Mouse (Mus musculus) gastrocnemius, adult 8-10 months (tissue): ENCODE results near the gene Nf1. TPM values are rescaled to one million over a fixed set of nuclear protein-coding genes. Genes with fewer than 3 reads are reported as not detected.
A peak's percentile ranks its signal among the peaks of the same experiment; 100 is the strongest.

Source experiments
- DNase-seq, 2 experiments: peaks; one replicate each; pipeline ENCODE4 v3.0.0; 2022; ENCODE audit warnings: low spot score in 2 of 2
- total RNA-seq, 4 experiments: library from RNA; stranded (reverse); gene quantifications; 2 replicates each; pipeline ENCODE4 v1.2.4; 2022

Nf1 gene
- total RNA-seq, 4 experiments from 2014 or later: 13.8 to 17.5 (median 16.6) TPM

DNA sequence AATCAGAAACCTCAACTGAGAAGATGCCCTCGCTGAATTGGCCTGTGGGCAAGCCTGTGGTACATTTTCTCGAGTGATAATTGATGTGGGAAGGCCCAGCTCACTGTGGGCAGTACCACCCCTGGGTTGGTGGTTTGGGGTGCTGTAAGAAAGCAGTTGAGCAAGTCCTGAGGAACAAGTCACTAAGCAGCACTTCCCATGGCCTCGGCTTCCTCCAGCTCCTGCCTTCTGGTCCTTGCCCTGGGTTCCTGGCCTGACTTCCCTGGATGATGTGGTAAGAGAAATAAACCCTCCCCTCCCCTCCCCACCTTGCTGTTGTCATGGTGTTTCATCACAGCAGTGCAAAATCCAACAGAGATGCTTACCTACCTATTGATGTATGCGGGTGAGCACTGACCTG, 11.4 kb upstream of the Nf1 start:
- no peak for DNase-seq

DNA sequence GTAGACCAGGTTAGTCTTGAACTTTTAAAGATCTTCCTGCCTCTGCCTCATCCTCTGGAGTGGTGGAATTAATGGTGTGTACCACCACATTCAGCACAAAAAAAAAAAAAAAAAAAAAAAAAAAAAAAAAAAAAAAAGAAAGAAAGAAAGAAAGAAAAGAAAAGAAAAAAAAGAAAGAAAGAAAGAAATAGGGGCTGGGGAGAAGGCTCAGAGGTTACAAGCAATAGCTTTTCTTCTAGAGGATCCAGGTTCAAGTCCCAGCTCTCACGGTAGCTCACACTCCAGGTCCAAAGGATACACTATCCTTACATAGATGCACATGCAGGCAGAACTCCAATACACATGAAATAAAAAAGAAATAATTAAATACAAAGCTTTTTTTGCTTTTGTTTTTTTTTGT, 9.9 kb upstream of the Nf1 start:
- no peak for DNase-seq

DNA sequence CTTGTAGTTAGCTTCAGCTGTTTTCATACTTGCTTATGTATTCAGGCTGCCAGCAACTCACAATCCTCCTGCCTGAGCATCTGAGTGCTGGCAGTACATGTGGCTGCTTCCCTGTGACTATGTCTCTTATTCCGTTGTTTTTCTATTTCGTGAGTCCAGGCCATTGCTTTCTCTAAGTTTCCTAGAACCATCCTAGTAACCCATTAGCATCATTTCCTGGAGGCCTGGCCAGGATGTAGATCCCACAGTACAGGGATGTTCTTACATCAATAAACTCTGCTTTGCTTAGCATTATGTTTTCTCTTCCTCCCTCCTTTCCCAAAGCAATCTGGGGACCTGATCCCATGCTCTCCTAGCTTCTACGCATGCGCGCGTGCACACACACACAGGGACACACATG, 4.4 kb upstream of the Nf1 start:
- no peak for DNase-seq

DNA sequence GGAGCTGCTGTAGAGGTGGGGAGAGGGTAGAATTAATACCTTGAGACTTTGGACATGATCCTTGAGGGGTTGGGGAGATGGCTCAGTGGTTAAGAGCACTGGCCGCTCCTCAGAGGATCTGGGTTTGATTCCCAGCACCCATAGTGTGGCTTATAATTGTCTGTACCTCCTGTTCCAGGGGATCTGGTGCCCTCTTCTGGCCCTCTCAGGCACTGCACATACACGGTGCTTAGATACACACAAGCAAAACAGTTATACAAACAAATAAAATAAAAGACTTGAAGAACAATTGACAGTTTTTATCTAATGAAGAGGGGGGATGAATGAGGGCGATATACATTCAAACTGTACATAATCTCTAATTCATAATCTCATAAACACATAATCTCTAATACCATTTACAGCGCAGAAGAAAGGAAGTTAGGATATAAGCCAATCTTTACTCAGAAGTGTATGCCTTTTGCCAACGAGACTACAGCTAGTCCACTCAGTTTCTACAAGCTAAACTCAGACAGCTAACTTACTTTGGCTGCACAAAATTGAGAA, 2.7 kb upstream of the Nf1 start:
- no peak for DNase-seq

DNA sequence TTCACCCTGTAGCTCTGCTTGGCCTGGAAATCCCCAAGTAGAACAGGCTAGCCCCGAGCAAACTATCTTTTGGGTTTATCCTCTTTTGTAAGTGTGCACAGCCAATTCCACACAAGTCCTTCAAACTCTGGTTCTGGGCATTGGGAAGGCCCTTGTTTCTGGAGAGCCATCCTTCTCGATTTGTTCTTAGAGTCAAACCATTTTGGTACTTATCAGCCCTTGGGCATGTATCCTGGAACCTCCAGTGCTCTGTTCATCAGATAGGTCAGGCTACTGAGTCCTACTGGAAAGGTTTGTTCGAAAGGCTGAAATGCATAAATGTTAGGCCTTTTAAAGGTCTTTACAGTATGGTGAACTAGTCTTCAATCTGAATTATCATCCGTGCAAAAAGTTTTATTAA, 872 bp upstream of the Nf1 start:
- DNase-seq: no peak

DNA sequence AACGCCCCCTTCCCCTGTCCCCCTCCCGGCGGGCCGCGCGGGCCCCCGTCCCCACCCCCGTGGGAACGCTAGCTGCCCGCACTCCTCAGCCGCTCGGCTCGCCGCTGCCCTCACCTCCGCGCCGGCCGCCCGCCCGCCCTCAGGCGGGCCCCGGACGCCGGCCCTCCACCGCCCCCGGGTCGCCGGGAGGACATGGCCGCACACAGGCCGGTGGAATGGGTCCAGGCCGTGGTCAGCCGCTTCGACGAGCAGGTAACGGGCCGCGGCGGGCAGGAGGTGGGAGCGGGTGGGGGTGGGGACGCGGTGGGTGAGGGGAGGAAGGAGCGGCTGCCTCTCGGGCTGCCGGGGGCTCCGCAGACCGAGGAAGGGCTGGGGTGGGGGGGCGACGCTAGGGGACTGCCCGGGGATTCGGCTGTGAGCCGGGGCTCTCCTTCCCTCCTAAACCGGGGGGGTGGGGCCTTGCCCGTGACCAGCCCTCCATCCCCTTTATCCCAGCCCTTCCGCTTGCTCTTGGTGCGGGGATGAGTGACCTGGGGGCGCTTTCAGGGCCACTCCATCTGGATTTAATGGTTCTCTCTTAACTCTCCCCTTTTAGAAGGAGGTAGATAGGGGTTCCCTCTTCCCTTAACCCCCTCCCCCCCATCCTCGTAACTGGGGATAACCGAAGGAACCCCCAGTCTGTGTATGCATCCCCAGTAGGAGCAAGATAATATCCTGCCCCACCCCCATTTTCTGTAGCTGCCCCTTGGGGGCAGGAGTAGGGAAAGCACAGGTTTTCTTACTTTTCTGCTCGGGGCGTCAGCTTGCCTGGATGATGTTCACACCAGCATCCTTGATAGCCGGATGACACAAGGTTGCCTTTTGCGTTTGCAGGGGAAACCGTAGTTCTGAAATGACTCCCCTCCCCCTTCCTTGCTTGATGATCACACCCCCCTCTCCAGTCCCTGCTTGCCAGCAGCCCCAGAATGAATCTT, 602 bp downstream of the Nf1 start:
- DNase-seq: peak; percentile 22 to 23

DNA sequence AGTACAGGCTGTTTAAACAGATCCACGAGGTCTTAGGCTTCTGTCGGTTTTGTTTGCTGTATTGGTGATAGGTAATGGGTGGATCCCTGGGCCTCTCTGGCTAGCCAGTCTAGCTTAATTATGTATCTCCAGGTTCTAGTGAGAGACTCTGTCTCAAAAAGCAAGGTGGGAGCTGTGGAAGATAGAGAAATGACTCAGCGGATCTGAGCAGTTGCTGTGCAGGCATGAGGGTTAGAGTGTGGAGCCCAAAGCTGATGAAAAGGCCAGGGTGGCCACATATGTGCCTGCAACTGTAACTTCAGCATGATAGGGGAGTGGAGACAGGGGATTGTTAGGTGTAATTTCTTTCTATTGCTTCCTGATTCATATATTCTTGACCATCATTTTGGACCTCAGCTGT, 17.5 kb downstream of the Nf1 start:
- DNase-seq: no peak

DNA sequence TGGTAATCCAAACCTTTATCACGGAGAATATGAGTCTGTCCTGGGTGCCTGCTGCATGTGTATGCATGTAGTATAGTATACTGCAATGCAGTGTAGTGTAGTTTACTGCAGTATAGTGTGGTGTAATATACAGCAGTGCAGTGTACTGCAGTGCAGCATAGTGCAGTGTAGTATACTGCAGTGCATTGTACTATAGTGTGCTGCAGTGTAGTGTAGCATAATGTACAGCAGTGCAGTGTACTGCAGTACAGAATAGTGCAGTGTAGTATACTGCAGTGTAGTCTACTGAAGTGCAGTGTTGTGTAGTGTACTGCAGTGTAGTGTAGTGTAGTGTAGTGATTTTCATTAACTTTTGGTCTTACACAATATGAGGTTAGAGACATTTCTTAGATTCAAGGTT, 17.9 kb downstream of the Nf1 start:
- DNase-seq: no peak

DNA sequence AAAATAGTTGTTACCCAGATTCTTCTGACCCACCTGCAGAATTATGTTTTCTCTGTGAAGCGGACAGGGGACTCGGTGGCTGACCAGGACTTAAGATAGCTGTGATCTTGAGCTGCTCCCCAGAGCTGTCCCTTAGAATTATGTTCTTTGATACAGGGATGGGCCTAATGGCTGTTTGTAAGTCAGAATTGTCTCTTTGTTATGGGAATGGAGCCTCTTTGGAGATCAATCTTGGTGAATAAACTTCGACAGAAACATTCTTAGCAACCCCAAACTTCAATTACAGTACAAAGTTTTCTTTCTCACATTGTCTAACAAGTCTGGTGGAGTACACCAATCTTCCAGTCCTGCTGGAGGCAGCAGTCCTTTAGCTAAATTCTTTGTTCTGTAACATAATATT, 25.5 kb downstream of the Nf1 start:
- DNase-seq: no peak

DNA sequence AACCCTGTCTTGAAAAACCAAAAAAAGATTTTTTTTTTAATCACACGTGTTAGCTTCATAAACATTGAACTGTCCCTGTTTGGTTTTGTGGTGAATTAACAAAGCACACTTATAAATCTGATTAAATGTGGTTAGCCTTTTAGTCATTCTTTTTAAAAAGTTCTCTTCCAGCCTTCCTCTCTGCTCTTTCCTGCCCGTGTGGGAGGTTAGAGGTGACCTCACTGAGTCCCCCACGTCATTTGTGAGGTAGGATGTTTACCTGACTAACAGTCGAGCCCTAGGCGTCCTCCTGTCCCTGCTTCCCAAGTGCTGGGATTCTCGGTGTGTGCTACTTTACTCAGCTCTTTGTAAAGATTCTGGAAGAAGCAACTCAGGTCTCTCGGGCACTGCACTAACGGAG, 26.8 kb downstream of the Nf1 start:
- no peak for DNase-seq

DNA sequence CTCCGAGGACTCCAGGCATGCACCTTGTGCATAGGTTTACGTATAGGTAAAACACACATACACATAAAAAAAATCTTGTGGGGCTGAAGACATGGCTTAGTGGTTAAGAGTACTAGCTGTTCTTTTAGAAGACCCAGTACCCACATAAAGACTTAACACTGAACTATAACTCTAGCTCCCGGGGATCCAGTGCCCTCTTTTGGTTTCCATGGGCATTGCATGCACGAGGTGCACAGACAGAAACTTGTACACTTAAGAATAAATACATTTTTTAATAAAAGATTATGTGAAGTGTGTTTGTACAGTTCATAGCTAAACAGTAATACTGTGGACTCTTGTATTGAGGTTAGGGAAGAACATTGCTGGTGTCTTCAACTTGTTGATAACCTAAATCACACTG, 33.5 kb downstream of the Nf1 start:
- DNase-seq: no peak

DNA sequence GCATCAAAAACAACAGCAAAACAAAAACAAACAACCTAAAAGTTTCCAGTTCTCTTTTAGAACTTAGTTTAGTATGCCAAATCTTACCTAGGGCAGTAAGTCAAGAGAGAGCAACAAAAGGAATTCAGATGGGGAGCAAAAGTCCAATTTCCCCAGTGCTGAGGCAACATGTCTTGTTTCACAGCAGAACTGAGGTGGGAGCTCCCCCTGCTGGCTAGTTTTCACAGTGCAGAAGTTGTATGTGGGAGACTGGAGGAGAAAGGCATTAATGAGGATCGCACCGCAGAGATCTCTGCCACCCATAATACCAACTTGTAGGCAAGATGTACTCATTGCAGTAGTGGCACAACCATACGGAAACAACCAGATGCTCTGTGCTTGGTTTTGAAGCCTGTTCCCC, 58.8 kb downstream of the Nf1 start:
- DNase-seq: peak; percentile 67 to 71

DNA sequence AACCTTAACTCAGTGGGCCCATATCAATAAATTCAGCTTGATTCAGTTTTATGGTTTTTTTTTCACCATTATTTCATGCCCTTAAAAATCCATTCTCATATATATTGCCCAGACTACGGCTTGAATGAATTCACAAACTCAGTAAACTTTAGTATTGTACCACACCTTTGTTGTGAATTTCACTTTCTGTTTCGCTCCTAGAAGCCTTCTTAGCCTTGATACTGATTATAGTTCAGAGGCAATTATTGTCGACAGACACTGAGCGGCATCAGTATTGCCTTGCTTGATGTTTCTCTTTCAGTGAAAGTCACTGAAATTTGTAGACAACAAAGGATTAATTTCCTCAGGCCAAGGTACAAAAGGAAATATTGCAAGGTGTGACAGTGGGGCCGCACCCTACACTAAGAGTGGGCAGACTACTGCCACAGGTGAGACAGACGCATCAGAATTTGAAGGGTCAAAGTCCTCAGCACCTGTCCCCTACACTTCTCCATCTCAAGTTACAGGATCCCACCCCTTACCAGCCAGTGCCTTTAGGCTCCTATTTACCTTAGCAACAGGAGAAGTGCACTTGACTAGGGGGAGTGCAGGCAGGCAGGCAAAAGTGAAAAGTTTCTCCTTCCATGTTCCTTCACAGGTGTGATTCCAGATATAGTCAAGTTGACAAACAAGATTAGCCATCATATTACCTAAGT, 64.3 kb downstream of the Nf1 start:
- no peak for DNase-seq

DNA sequence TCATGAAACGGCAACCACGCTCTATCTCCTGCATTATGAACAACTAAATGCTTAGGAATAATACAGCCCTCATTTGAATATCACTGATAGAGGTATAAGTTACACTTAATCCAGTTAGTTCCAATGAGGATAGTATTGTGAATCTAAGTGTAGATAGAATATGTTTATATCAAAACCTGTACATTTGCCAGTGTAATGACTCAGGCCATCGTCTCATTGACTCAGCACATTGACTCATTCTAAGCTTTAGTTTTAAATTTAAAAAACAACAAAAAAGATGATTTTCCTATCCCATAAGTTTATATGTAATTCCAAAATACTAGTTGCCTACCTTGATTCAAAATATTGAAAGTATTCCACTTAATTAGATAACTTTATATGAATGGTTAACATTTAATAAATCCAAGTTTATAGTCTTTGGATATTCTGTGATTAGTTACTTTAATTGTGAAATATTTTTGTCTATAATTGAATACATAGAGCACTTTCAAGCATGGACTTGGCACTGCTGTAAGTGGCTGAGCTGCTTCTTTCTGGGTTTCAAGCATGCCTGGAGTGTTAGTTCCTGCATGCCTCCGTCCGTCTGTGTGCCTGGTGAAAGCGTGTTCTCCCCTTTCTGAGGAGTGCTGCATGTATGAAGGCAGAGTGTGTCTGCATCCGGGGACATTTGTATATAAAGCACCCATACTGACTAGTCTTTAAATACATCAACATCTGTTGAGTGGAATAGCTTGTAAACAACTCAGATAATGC, 74.4 kb downstream of the Nf1 start:
- DNase-seq: no peak

DNA sequence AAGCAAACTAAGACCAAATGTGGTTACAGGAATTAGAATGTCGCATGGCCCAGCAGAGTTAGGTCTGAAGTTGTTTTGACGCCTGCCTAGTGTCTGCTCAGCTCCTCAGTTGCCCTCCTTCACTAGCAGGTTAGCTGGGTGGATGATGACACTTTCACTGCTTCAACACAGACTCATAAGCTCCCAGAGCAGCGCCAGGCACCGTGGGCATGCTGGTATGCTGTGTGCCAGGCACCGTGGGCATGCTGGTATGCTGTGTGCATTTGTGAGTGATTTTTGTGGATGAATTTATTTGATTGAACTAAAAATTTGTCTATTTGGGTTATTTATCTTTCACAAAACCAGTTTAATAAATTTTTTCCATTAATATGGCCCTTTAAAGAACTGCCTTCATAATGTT, 83.0 kb downstream of the Nf1 start:
- DNase-seq: no peak

DNA sequence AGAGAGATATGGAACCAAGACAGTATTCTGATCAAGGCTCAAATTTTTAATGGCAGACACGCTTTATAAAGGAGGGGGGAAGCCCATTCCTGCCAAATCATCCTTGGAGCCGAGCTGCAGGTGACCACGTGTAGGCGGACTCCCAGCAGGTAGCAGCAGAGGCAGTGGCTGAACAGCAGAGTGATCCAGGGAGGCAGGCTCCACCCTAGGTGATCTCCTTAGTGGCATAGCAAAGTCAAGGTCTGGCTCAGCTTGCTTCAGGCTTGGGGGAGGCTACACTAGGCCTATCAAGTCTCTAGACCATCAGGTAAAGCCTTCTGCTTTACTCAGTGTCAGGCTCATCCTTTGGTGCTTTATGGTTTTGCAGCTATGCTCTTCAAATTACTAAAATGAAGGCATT, 87.1 kb downstream of the Nf1 start:
- no peak for DNase-seq

DNA sequence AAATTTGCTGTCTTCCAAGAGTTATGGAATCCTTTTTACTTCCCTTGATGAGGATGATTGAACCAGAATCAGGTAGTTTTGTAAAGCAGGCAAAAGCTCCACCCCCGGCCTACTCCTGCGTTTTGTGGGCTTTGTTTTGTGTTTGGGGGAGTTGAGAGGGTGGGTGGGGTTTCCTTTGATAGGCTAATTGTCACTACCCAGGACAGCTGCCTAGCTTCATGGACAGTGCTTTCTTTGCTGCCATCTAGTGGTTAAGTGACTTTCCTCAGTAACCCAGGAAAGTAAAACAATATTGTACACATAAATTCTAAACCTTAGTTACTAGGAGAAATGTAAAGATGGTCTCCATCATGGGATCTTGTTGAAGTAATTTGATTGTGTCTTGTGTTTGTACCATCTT, 88.1 kb downstream of the Nf1 start:
- no peak for DNase-seq

DNA sequence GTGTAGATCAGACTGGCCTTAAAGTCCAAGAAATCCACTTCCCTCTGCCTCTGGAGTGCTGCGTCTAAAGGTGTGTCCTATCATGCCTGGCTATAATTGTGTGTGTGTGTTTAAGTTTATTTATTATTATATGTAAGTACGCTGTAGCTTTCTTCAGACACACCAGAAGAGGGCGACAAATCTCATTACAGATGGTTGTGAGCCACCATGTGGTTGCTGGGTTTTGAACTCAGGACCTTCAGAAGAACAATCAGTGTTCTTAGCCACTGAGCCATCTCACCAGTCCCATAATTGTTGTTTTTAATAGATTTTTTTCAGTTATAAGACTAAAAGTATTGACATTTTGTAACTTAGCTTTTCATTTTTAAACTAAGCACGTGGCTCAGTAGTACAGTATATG, 95.8 kb downstream of the Nf1 start:
- no peak for DNase-seq

DNA sequence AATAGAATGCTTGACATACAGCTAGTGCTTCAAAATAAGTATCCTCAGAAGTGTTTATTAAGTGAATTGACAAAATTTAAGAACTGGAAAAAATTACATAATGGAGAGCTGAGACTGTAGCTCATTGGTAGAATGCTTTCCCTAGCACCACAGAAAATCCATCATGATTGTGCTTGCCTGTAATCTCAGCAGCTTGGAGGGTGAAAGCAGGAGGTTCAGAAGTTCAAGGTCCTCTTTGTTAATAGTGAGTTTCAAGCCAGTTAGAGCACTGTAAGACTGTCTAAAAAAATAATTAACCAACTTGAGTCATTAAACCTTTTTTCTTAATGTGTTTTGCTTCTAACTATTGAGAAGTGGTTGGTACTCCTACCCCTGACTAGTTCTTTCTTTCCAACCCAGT, 108.9 kb downstream of the Nf1 start:
- DNase-seq: no peak

DNA sequence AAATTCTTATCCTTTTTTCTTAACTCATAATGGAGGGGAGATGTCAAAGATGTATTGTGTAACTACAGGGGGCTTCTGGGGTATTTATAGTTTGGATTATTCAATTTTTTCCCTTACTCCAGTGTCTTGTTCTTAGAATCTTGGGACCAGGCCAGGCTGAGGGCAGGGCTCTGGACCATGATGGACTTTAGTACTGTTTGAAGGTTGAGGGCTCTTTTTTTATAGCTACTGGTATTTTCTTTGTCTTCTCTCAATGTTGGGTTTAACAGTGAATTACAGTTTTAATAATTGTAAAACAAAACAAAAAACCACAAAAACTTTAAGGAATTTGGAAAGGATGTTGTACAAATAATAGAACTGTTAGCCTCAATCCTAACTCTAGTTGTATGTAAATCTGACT, 113.5 kb downstream of the Nf1 start:
- DNase-seq: no peak

DNA sequence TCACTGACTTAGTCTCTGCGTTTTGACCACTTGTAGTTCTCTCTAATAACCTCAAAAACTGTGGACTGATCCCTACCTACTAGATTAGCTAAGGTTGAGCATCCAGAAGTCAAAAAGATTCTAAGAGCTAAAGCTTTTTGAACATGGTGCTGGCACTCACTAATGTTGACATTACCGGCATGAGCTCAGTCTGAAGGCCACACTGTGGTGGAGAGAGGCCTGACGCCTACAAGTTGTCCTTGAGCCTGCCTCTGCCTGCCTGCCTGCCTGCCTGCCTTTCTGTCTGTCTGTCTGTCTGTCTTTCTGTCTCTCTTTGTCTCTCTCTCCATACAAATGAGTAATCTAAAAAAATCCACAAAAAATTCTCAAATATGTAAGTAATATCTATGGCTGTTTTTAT, 118.4 kb downstream of the Nf1 start:
- no peak for DNase-seq

DNA sequence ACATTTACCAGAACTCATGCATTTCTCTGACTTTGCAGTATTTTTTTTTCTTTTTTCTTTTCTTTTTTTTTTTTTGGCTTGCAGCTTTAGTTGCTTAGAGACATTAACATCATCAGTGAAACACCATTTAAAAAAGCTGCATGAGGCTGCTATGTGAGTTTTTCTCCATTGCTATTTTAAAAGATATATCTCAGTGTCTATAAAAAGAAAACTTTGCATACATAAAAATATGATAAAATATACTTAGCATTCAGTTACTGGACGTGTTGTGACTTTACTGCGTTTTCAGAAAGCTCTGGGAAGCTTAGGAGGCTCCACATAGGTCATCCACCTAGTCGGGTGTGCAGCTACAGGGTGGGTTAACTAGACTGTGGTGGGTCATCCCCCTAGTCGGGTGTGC, 120.4 kb downstream of the Nf1 start:
- no peak for DNase-seq
